Mouse (Mus musculus) CD4-positive, CD25-positive, alpha-beta regulatory T cell, adult 2 months (primary cell): ENCODE results near the gene Gpatch2.

Experiments used
- DNase-seq: peaks from one replicate; pipeline ENCODE4 v3.0.0-alpha.2; 2012; ENCODE audit warnings: low read depth, low spot score

Gene Gpatch2

GRCm38 (mm10) chr1:187303221-187303620 is 87.9 kb downstream of the Gpatch2 start:
- DNase-seq: no peak

GRCm38 (mm10) chr1:187307335-187307734 is 92.0 kb downstream of the Gpatch2 start:
- DNase-seq: no peak

DNA sequence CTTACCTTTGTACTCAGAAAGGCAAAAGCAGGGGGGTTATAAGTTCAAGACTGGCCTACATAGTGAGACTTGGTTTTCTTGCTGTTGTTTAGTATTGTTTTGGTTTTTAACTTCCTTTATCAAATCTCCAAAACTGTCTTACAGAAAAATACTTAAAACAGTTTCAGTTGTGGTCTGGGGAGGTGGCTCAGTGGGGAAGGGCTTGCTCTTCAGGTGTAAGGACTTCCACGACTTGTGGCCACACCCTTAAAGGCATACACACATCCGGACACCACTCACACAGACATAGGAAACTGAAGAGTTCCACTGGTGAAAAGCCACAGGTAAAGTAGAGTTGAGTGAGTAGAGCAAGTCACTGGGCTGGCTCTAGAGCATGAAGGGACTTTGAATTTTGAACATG is 93.2 kb downstream of the Gpatch2 start:
- peak; percentile 54 for DNase-seq

GRCm38 (mm10) chr1:187311122-187311521 is 95.8 kb downstream of the Gpatch2 start:
- DNase-seq: no peak

DNA sequence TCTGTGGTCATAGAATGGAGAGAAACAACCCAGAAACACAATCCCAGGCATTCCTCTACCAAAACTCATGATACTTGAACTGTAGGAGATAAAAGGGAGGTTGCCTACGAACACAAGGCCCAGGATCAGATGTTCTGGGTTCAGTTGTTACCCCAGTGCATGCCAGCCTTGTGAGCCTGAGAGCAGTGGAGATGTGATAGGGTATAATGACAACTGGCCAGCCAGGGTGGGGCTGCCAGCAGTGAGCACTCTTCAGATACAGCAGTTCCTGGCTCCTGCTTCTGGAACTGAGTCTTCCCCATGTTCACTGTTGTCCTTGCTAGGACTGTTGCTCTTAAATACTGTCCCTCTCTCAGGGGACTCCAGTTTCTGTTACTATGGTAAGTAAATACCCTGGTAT is 98.0 kb downstream of the Gpatch2 start:
- no peak for DNase-seq

DNA sequence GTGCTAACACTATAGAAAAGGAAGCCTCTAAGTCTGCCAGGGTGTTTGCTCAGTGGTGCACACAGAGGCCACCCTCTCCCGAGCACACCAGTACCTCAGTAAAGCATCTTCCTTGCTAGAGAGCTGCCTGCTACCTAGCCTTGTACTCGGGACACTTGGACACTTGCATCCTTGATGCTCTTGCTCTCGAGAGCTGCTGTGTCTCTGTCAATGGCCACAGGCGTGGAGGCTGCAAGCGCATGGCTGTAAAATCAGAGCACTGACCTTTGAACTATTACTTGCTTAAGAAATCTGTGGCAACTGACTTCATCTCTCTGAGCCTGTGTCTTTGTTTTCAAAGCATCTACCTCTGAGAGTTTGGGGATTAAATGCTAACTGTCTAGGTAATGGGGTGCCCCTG is 98.5 kb downstream of the Gpatch2 start:
- DNase-seq: no peak

DNA sequence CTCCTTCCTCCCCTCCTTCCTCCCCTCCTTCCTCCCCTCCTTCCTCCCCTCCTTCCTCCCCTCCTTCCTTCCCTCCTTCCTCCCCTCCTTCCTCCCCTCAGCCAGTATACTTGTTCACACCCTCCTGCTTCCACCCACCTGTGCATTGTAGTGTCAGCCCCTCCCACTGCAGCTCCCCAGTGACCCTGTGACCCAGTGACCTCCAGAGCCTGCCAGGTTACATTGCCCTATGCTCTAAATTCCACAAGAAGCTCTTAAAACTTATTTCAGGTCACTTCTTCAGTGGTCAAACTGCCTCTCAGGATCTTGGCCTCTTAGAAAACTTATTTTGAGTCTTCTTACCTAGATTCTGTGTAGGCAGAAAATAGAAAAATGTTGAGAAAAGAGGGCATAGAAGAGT is 99.2 kb downstream of the Gpatch2 start:
- DNase-seq: no peak

GRCm38 (mm10) chr1:187315821-187316220 is 100.5 kb downstream of the Gpatch2 start:
- no peak for DNase-seq

GRCm38 (mm10) chr1:187316555-187316954 is 101.2 kb downstream of the Gpatch2 start:
- DNase-seq: no peak

DNA sequence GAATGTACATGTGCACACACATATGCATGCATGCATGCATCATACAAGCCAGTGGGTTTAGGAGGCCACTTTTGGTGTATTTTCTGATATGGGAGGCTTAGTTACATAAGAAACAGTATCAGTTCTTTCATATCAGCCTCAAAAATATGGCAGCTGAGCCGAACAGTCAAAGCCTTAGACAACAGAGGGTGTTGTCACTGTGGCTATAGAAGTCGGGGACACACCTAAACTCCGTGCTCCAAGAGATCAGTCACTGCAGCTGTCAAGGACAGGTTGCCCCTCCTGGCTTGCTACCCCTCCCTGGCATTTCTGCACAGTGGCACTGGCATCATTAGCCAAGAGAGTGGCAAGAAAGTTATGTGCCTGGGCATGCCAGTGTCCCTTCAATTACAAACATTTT is 106.5 kb downstream of the Gpatch2 start:
- DNase-seq: no peak

- peak; percentile 38 for DNase-seq
These were observed 107.3 kb downstream of the Gpatch2 start for GRCm38 (mm10) chr1:187322505-187323208.

- DNase-seq: no peak
These were observed 107.9 kb downstream of the Gpatch2 start for GRCm38 (mm10) chr1:187323209-187323589.

GRCm38 (mm10) chr1:187342551-187342950 is 127.2 kb downstream of the Gpatch2 start:
- no peak for DNase-seq

DNA sequence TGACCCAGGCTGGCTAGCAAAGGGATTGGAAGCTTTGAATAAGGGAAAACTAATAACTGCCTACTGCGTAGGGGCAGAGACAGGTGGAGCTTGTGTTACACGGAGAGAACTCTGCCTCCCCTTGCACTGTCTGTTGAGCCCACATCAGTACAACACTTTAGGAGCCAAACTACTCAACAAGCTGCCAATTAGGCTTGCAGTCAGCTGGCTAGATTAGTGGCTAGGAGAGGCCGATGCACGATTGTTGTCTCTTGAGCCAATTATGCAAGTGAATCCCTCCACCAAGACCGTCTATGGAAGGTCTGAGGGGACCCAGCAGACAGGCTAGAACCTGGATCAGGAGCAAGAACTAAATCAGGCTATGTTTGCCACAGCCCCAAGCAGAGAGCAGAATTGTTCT is 129.8 kb downstream of the Gpatch2 start:
- no peak for DNase-seq

DNA sequence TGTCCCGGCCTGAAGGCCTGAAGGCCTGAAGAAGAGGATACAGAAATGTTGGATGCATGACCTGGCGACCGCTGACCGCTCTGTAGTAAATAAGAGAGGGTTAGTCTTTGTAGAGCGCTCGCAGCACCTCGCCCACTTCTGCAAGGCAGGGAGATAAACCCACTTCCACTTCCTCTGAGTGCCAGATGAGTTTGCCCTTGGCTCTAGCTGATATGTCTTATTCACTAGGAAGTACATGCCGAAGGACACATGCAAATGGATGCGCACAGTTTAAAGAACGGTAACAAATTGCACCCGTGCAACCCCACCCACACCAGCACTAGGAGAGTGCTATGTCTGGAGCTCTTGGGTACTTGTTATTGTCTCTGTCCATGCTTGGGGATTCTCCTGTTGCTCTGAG is 131.6 kb downstream of the Gpatch2 start:
- DNase-seq: peak; percentile 44

DNA sequence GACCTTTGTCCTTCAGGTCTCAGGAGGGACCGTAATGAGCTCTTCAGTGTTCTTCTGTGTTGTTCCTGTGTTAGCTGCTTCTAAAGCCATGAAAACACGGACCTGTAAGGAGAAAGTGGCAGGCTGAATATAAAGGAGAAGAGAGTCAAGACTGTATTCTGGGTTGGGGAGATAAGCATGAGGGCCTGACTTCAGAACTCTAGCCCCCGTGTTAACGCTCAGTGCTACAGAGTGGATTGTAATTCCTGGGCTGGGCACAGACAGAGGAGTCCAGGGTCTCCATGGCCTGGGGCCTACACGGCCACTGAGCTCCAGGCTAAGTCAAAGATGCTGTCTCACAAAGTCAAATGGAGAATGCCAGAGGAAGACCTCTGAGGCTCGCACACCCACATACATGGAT is 132.3 kb downstream of the Gpatch2 start:
- no peak for DNase-seq

DNA sequence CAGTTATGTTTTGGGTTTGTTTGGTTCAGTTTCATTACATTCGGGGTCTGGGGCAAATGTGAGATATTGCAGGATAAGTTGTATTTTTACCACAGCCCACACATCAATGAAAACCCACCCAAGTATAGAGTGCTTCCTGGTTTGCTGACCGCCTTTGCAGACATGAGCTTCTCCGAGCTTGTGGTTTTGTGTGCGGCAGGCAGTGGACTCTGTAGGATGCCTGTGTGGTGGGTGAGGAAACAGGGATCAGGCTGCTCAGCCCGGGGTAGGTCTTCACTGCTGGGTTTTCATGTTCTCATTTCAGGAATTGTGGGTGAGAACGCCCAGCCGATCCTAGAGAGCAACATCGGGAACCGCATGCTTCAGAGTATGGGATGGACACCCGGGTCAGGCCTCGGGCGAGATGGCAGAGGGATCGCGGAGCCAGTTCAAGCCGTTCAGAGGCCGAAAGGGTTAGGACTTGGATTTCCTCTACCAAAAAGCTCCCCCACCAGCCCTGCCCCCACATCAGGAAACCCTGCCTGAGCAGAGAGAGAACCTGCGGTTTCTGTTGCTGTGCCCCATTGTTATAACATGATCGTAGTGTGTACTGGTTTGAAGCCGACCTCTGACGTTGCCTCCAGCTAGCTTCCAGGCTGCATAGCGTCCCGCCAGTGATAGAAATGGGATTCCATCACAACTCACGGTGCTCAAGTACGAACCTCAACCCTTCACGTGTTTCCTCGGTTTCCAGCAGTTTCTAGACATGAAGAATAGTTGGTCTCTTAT is 132.9 kb downstream of the Gpatch2 start:
- peak; percentile 65 for DNase-seq

DNA sequence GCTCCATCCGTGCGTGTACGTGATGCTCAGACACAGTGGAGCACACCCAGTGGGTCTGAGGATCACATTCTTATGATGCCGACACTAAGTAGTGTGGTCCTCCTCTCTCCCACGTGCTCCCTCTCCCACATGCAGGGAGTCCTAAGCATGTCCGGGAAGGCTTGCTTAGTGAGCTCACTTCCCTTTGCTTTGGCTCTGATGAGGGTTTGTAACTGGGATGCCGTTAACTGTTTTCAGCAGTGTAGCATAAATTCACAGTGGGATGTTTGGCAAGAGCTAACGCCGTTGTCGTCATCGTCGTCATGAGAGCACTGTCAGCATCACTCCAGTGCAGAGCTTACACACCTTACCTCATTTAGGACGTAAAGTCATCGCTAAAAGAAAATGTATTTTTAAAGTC is 133.6 kb downstream of the Gpatch2 start:
- DNase-seq: no peak

- DNase-seq: no peak
These were observed 140.9 kb downstream of the Gpatch2 start for GRCm38 (mm10) chr1:187356169-187356568.

DNA sequence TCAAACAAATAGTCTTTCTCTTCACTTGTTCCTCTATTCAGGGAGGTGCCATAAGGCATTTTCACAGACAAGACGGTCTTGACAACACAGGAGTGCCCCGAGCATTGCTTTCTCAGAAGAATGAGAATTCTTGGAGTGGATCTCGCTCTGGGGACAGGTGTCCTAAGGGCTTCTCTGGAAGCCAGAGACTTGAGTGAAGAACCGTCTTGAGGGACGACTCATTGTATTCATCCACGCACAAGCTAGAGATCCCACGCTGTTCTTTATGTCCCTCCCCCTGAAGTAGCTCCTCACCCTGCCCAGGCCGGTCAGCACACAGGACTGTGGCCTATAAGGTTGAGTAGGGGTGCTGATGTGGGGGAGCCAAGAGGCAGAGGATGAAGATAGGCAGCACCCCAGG is 141.6 kb downstream of the Gpatch2 start:
- DNase-seq: no peak

- no peak for DNase-seq
These were observed 144.9 kb downstream of the Gpatch2 start for GRCm38 (mm10) chr1:187360240-187360639.

GRCm38 (mm10) chr1:187362536-187362935 is 147.2 kb downstream of the Gpatch2 start:
- no peak for DNase-seq

GRCm38 (mm10) chr1:187365424-187365823 is 150.1 kb downstream of the Gpatch2 start:
- DNase-seq: no peak
